Mouse (Mus musculus): ENCODE data around the gene Zfp575. TPM values are rescaled to one million over a fixed set of nuclear protein-coding genes. Genes with fewer than 3 reads are reported as not detected.

Zfp575 gene
- polyA plus RNA-seq, 1 experiment from 2014 or later: 3.5 TPM

- ATAC-seq (ENCODE audit: insufficient read depth, low FRiP score): no peak
- Histone ChIP-seq H3K9me3 (replicated peaks; ENCODE audit: control insufficient read depth, low read length) (no peaks in the 10 kb centered on the region), H3K27me3 (ENCODE audit: control insufficient read depth, insufficient read depth, low read length) (no peaks in the 10 kb centered on the region), H3K9ac (ENCODE audit: low read length) (no peak overlapping the region), H3K4me3 (replicated peaks; ENCODE audit: low read length) (no peak overlapping the region), H3K27ac (ENCODE audit: low read length) (no peak overlapping the region), H3K4me2 (ENCODE audit: low read depth, low read length) (no peak overlapping the region), H3K36me3 (ENCODE audit: control insufficient read depth, insufficient read depth, low read length) (peaks cover 9% of the 10 kb centered on the region), H3K4me1 (ENCODE audit: control insufficient read depth, insufficient read depth, low read length) (no peaks in the 10 kb centered on the region)
- WGBS: 54% methylated on average over 12 of the region's 12 CpGs
Observed at GRCm38 (mm10) chr7:24574224-24574796, 13.1 kb downstream of the Zfp575 start.

- Histone ChIP-seq H3K4me3 (replicated peaks; ENCODE audit: low read length) (no peak overlapping the region), H3K9ac (ENCODE audit: low read length) (no peak overlapping the region), H3K27ac (ENCODE audit: low read length) (no peak overlapping the region), H3K4me1 (ENCODE audit: control insufficient read depth, insufficient read depth, low read length) (no peaks in the 10 kb centered on the region), H3K4me2 (ENCODE audit: low read depth, low read length) (no peak overlapping the region), H3K36me3 (ENCODE audit: control insufficient read depth, insufficient read depth, low read length) (peaks cover 20% of the 10 kb centered on the region), H3K27me3 (ENCODE audit: control insufficient read depth, insufficient read depth, low read length) (no peaks in the 10 kb centered on the region), H3K9me3 (replicated peaks; ENCODE audit: control insufficient read depth, low read length) (no peaks in the 10 kb centered on the region)
- no peak for ATAC-seq (ENCODE audit: insufficient read depth, low FRiP score)
- 57% methylated on average over 5 of the region's 5 CpGs for WGBS
Observed at GRCm38 (mm10) chr7:24572455-24572854, 15.0 kb downstream of the Zfp575 start.

GRCm38 (mm10) chr7:24571071-24571470 lies 16.4 kb downstream of the Zfp575 start:
- H3K9ac ChIP-seq (ENCODE audit: low read length): no peak overlapping the region
- no peaks in the 10 kb centered on the region for H3K27me3 ChIP-seq (ENCODE audit: control insufficient read depth, insufficient read depth, low read length)
- H3K27ac ChIP-seq (ENCODE audit: low read length): no peak overlapping the region
- ATAC-seq (ENCODE audit: insufficient read depth, low FRiP score): no peak
- no peak overlapping the region for H3K4me2 ChIP-seq (ENCODE audit: low read depth, low read length)
- no peaks in the 10 kb centered on the region for H3K9me3 ChIP-seq (replicated peaks; ENCODE audit: control insufficient read depth, low read length)
- H3K4me1 ChIP-seq (ENCODE audit: control insufficient read depth, insufficient read depth, low read length): no peaks in the 10 kb centered on the region
- H3K4me3 ChIP-seq (replicated peaks; ENCODE audit: low read length): no peak overlapping the region
- peaks cover 23% of the 10 kb centered on the region for H3K36me3 ChIP-seq (ENCODE audit: control insufficient read depth, insufficient read depth, low read length)
- 72% methylated on average over 4 of the region's 4 CpGs for WGBS

- Histone ChIP-seq H3K4me2 (ENCODE audit: low read depth, low read length) (no peak overlapping the region), H3K36me3 (ENCODE audit: control insufficient read depth, insufficient read depth, low read length) (peaks cover 23% of the 10 kb centered on the region), H3K9me3 (replicated peaks; ENCODE audit: control insufficient read depth, low read length) (no peaks in the 10 kb centered on the region), H3K9ac (ENCODE audit: low read length) (no peak overlapping the region), H3K27ac (ENCODE audit: low read length) (no peak overlapping the region), H3K4me3 (replicated peaks; ENCODE audit: low read length) (no peak overlapping the region), H3K4me1 (ENCODE audit: control insufficient read depth, insufficient read depth, low read length) (no peaks in the 10 kb centered on the region), H3K27me3 (ENCODE audit: control insufficient read depth, insufficient read depth, low read length) (no peaks in the 10 kb centered on the region)
- 89% methylated on average over 4 of the region's 4 CpGs for WGBS
- ATAC-seq (ENCODE audit: insufficient read depth, low FRiP score): no peak
Observed at GRCm38 (mm10) chr7:24568512-24568911, 18.9 kb downstream of the Zfp575 start.

- 94% methylated on average over 9 of the region's 9 CpGs for WGBS
- no peak for ATAC-seq (ENCODE audit: insufficient read depth, low FRiP score)
- no peak overlapping the region for H3K27ac ChIP-seq (ENCODE audit: low read length)
- H3K9me3 ChIP-seq (replicated peaks; ENCODE audit: control insufficient read depth, low read length): no peaks in the 10 kb centered on the region
- H3K36me3 ChIP-seq (ENCODE audit: control insufficient read depth, insufficient read depth, low read length): peaks cover 23% of the 10 kb centered on the region
- H3K4me3 ChIP-seq (replicated peaks; ENCODE audit: low read length): no peak overlapping the region
- no peak overlapping the region for H3K9ac ChIP-seq (ENCODE audit: low read length)
- no peaks in the 10 kb centered on the region; the same call in 1 of the 2 replicates for H3K4me1 ChIP-seq (ENCODE audit: control insufficient read depth, insufficient read depth, low read length)
- no peaks in the 10 kb centered on the region for H3K27me3 ChIP-seq (ENCODE audit: control insufficient read depth, insufficient read depth, low read length)
- H3K4me2 ChIP-seq (ENCODE audit: low read depth, low read length): no peak overlapping the region
Observed at GRCm38 (mm10) chr7:24566206-24566605, 21.2 kb downstream of the Zfp575 start.

- WGBS: 93% methylated on average over 11 of the region's 11 CpGs
Observed at GRCm38 (mm10) chr7:24565627-24566026, 21.8 kb downstream of the Zfp575 start.

GRCm38 (mm10) chr7:24564607-24565265 lies 22.7 kb downstream of the Zfp575 start:
- H3K4me1 ChIP-seq (ENCODE audit: control insufficient read depth, insufficient read depth, low read length): no peaks in the 10 kb centered on the region; the same call in 1 of the 2 replicates
- no peaks in the 10 kb centered on the region for H3K27me3 ChIP-seq (ENCODE audit: control insufficient read depth, insufficient read depth, low read length)
- no peak for ATAC-seq (ENCODE audit: insufficient read depth, low FRiP score)
- H3K9me3 ChIP-seq (replicated peaks; ENCODE audit: control insufficient read depth, low read length): no peaks in the 10 kb centered on the region
- no peak overlapping the region for H3K4me2 ChIP-seq (ENCODE audit: low read depth, low read length)
- no peak overlapping the region for H3K9ac ChIP-seq (ENCODE audit: low read length)
- 64% methylated on average over 6 of the region's 6 CpGs for WGBS
- no peak overlapping the region for H3K27ac ChIP-seq (ENCODE audit: low read length)
- peaks cover 14% of the 10 kb centered on the region; the same call in 1 of the 2 replicates for H3K36me3 ChIP-seq (ENCODE audit: control insufficient read depth, insufficient read depth, low read length)
- H3K4me3 ChIP-seq (replicated peaks; ENCODE audit: low read length): no peak overlapping the region

More at GRCm38 (mm10) chr7:24565627-24566026, 21.8 kb downstream of the Zfp575 start:
- Histone ChIP-seq H3K36me3 (ENCODE audit: control insufficient read depth, insufficient read depth, low read length) (peaks cover 21% of the 10 kb centered on the region), H3K4me1 (ENCODE audit: control insufficient read depth, insufficient read depth, low read length) (no peaks in the 10 kb centered on the region; the same call in 1 of the 2 replicates), H3K9me3 (replicated peaks; ENCODE audit: control insufficient read depth, low read length) (no peaks in the 10 kb centered on the region), H3K27ac (ENCODE audit: low read length) (no peak overlapping the region), H3K9ac (ENCODE audit: low read length) (no peak overlapping the region), H3K4me3 (replicated peaks; ENCODE audit: low read length) (no peak overlapping the region), H3K27me3 (ENCODE audit: control insufficient read depth, insufficient read depth, low read length) (no peaks in the 10 kb centered on the region), H3K4me2 (ENCODE audit: low read depth, low read length) (no peak overlapping the region)
- no peak for ATAC-seq (ENCODE audit: insufficient read depth, low FRiP score)

- H3K27ac ChIP-seq (ENCODE audit: low read length): no peak overlapping the region
- no peak overlapping the region for H3K4me3 ChIP-seq (replicated peaks; ENCODE audit: low read length)
- WGBS: 79% methylated on average over 4 of the region's 4 CpGs
- H3K27me3 ChIP-seq (ENCODE audit: control insufficient read depth, insufficient read depth, low read length): no peaks in the 10 kb centered on the region
- no peak overlapping the region for H3K4me2 ChIP-seq (ENCODE audit: low read depth, low read length)
- H3K9me3 ChIP-seq (replicated peaks; ENCODE audit: control insufficient read depth, low read length): no peaks in the 10 kb centered on the region
- no peak overlapping the region for H3K9ac ChIP-seq (ENCODE audit: low read length)
- H3K4me1 ChIP-seq (ENCODE audit: control insufficient read depth, insufficient read depth, low read length): no peaks in the 10 kb centered on the region; the same call in 1 of the 2 replicates
- peaks cover 14% of the 10 kb centered on the region; the same call in 1 of the 2 replicates for H3K36me3 ChIP-seq (ENCODE audit: control insufficient read depth, insufficient read depth, low read length)
- no peak for ATAC-seq (ENCODE audit: insufficient read depth, low FRiP score)
Observed at GRCm38 (mm10) chr7:24563837-24564206, 23.6 kb downstream of the Zfp575 start.

- no peak overlapping the region for H3K4me3 ChIP-seq (replicated peaks; ENCODE audit: low read length)
- no peaks in the 10 kb centered on the region for H3K27me3 ChIP-seq (ENCODE audit: control insufficient read depth, insufficient read depth, low read length)
- no peak overlapping the region for H3K9ac ChIP-seq (ENCODE audit: low read length)
- peaks cover 10% of the 10 kb centered on the region; the same call in 1 of the 2 replicates for H3K36me3 ChIP-seq (ENCODE audit: control insufficient read depth, insufficient read depth, low read length)
- ATAC-seq (ENCODE audit: insufficient read depth, low FRiP score): no peak
- no peaks in the 10 kb centered on the region for H3K9me3 ChIP-seq (replicated peaks; ENCODE audit: control insufficient read depth, low read length)
- no peak overlapping the region for H3K4me2 ChIP-seq (ENCODE audit: low read depth, low read length)
- no peak overlapping the region for H3K27ac ChIP-seq (ENCODE audit: low read length)
- no peaks in the 10 kb centered on the region; the same call in 1 of the 2 replicates for H3K4me1 ChIP-seq (ENCODE audit: control insufficient read depth, insufficient read depth, low read length)
- 90% methylated on average over 8 of the region's 8 CpGs for WGBS
Observed at GRCm38 (mm10) chr7:24563191-24563836, 24.1 kb downstream of the Zfp575 start.
